Mouse (Mus musculus): ENCODE results near the gene Stxbp1. TPM values are rescaled to one million over a fixed set of nuclear protein-coding genes. Genes with fewer than 3 reads are reported as not detected.

Stxbp1 gene
- polyA plus RNA-seq, 1 experiment from 2014 or later = 9.3 TPM

DNA sequence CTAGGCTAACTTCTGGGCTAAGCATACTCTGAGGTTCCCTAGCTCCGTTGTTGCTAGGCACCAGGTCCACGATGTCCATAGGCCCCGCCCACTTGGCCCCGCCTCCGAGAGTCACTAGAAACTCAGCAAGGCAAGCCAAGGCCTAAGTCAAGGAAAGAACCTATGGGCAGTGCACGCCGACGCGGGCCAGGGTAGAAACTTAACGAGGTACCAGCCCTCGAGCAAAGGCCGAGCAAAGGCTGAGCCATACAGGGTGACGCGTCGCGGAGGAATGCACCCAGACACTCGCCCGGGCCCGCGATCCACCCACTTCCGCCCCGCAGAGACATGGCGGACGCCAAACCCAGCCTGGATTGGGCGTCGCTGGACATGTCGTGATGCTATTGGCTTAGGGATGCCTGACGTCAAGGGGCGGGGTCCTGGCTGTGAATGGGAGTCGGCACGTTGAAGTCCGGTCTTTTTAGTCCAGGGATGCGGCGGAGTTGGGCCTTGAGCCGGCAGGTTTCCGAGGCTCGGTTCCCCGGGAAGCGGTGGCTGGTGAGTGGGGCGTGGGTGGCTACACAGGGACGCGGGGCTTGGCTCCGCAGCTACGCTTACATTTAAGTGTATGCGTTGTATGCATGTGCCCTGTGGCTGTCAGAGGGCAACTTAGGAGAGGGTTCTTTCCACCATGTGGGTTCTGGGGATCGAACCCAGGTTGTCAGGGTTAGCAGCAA, 71.5 kb downstream of the Stxbp1 start, which contains the start of the genes Ttc16 and Ptrh1:
Gene Ttc16, minus strand, starts transcription at position 275 of the 716 bp plus-strand sequence.
Gene Ptrh1, plus strand, starts transcription at position 428 of the 716 bp plus-strand sequence.
- WGBS = under 1% methylated on average over 46 of the region's 46 CpGs
- Histone ChIP-seq H3K4me3 (ENCODE audit: low read depth, low read length) (peak within 1 kb of the TSS; percentile 47), H3K4me1 (replicated peaks; ENCODE audit: control insufficient read depth, insufficient read depth) (0 out of 2 replicates have a peak, but pooled peaks cover 4% of the 10 kb centered on the region), H3K9ac (ENCODE audit: low read length) (peak within 1 kb of the TSS; percentile 56), H3K9me3 (ENCODE audit: control insufficient read depth, low read length) (no peaks in the 10 kb centered on the region), H3K27me3 (ENCODE audit: control insufficient read depth, insufficient read depth, low read length) (no peaks in the 10 kb centered on the region), H3K27ac (replicated peaks) (peak within 1 kb of the TSS; percentile 49), H3K4me2 (replicated peaks; ENCODE audit: low read depth) (peak within 1 kb of the TSS; percentile 70), H3K36me3 (ENCODE audit: control insufficient read depth, insufficient read depth, low read length) (no peaks in the 10 kb centered on the region)
- no peak for TF ChIP-seq CTCF (IDR thresholded peaks at IDR 0.05; ENCODE audit: low read depth)
- no peak for TF ChIP-seq EP300 (optimal IDR thresholded peaks at IDR 0.05)
- DNase-seq (ENCODE audit: low spot score) (peak; percentile 99), ATAC-seq (ENCODE audit: low FRiP score, low TSS enrichment) (peak; percentile 97)

GRCm38 (mm10) chr2:32772626-32773279, 74.3 kb downstream of the Stxbp1 start:
- Histone ChIP-seq H3K27ac (replicated peaks) (no peak overlapping the region), H3K4me3 (ENCODE audit: low read depth, low read length) (no peak overlapping the region), H3K4me1 (replicated peaks; ENCODE audit: control insufficient read depth, insufficient read depth) (0 out of 2 replicates have a peak, but pooled peaks cover 4% of the 10 kb centered on the region), H3K27me3 (ENCODE audit: control insufficient read depth, insufficient read depth, low read length) (no peaks in the 10 kb centered on the region), H3K9ac (ENCODE audit: low read length) (no peak overlapping the region), H3K36me3 (ENCODE audit: control insufficient read depth, insufficient read depth, low read length) (no peaks in the 10 kb centered on the region), H3K9me3 (ENCODE audit: control insufficient read depth, low read length) (no peaks in the 10 kb centered on the region), H3K4me2 (replicated peaks; ENCODE audit: low read depth) (no peak overlapping the region)
- no peak for DNase-seq (ENCODE audit: low spot score)
- ATAC-seq (ENCODE audit: low FRiP score, low TSS enrichment) = no peak
- TF ChIP-seq CTCF (IDR thresholded peaks at IDR 0.05; ENCODE audit: low read depth) (no peak), EP300 (optimal IDR thresholded peaks at IDR 0.05) (no peak)
- 80% methylated on average over 8 of the region's 8 CpGs for WGBS

GRCm38 (mm10) chr2:32771886-32772285, 75.2 kb downstream of the Stxbp1 start:
- peak; percentile 49 for DNase-seq (ENCODE audit: low spot score)
- no peaks in the 10 kb centered on the region for H3K36me3 ChIP-seq (ENCODE audit: control insufficient read depth, insufficient read depth, low read length)
- no peak overlapping the region for H3K27ac ChIP-seq (replicated peaks)
- WGBS = 24% methylated on average over 12 of the region's 12 CpGs
- no peaks in the 10 kb centered on the region for H3K9me3 ChIP-seq (ENCODE audit: control insufficient read depth, low read length)
- H3K27me3 ChIP-seq (ENCODE audit: control insufficient read depth, insufficient read depth, low read length) = no peaks in the 10 kb centered on the region
- H3K4me2 ChIP-seq (replicated peaks; ENCODE audit: low read depth) = no peak overlapping the region
- 0 out of 2 replicates have a peak, but pooled peaks cover 4% of the 10 kb centered on the region for H3K4me1 ChIP-seq (replicated peaks; ENCODE audit: control insufficient read depth, insufficient read depth)
- no peak overlapping the region for H3K9ac ChIP-seq (ENCODE audit: low read length)
- no peak overlapping the region for H3K4me3 ChIP-seq (ENCODE audit: low read depth, low read length)
- no peak for ATAC-seq (ENCODE audit: low FRiP score, low TSS enrichment)
- peak; percentile 28; the same call in 1 of the 2 replicates for TF ChIP-seq CTCF (IDR thresholded peaks at IDR 0.05; ENCODE audit: low read depth)
- TF ChIP-seq EP300 (optimal IDR thresholded peaks at IDR 0.05) = no peak

GRCm38 (mm10) chr2:32769327-32770085, 77.5 kb downstream of the Stxbp1 start:
- Histone ChIP-seq H3K4me3 (ENCODE audit: low read depth, low read length) (no peak overlapping the region), H3K27ac (replicated peaks) (no peak overlapping the region), H3K4me1 (replicated peaks; ENCODE audit: control insufficient read depth, insufficient read depth) (no peaks in the 10 kb centered on the region), H3K36me3 (ENCODE audit: control insufficient read depth, insufficient read depth, low read length) (no peaks in the 10 kb centered on the region), H3K9me3 (ENCODE audit: control insufficient read depth, low read length) (no peaks in the 10 kb centered on the region), H3K4me2 (replicated peaks; ENCODE audit: low read depth) (no peak overlapping the region), H3K27me3 (ENCODE audit: control insufficient read depth, insufficient read depth, low read length) (no peaks in the 10 kb centered on the region), H3K9ac (ENCODE audit: low read length) (no peak overlapping the region)
- TF ChIP-seq CTCF (IDR thresholded peaks at IDR 0.05; ENCODE audit: low read depth) = no peak
- TF ChIP-seq EP300 (optimal IDR thresholded peaks at IDR 0.05) = no peak
- WGBS = 77% methylated on average over 5 of the region's 5 CpGs
- no peak for DNase-seq (ENCODE audit: low spot score)
- ATAC-seq (ENCODE audit: low FRiP score, low TSS enrichment) = no peak

- H3K27ac ChIP-seq (replicated peaks) = no peak overlapping the region
- DNase-seq (ENCODE audit: low spot score) (peak; percentile 90), ATAC-seq (ENCODE audit: low FRiP score, low TSS enrichment) (peak; percentile 8; the same call in 1 of the 2 replicates)
- no peak overlapping the region for H3K9ac ChIP-seq (ENCODE audit: low read length)
- no peak overlapping the region for H3K4me3 ChIP-seq (ENCODE audit: low read depth, low read length)
- no peaks in the 10 kb centered on the region for H3K27me3 ChIP-seq (ENCODE audit: control insufficient read depth, insufficient read depth, low read length)
- H3K4me2 ChIP-seq (replicated peaks; ENCODE audit: low read depth) = no peak overlapping the region
- H3K9me3 ChIP-seq (ENCODE audit: control insufficient read depth, low read length) = no peaks in the 10 kb centered on the region
- WGBS = 45% methylated on average over 19 of the region's 19 CpGs
- TF ChIP-seq CTCF (IDR thresholded peaks at IDR 0.05; ENCODE audit: low read depth) = no peak
- TF ChIP-seq EP300 (optimal IDR thresholded peaks at IDR 0.05) = no peak
- H3K36me3 ChIP-seq (ENCODE audit: control insufficient read depth, insufficient read depth, low read length) = no peaks in the 10 kb centered on the region
- no peaks in the 10 kb centered on the region for H3K4me1 ChIP-seq (replicated peaks; ENCODE audit: control insufficient read depth, insufficient read depth)
Observed at GRCm38 (mm10) chr2:32768661-32769285, 78.3 kb downstream of the Stxbp1 start.
